Mouse (Mus musculus) adrenal gland, adult 18-20 months (tissue): Measurements from ENCODE around the gene Olfr1158. TPM values are rescaled to one million over a fixed set of nuclear protein-coding genes. Genes with fewer than 3 reads are reported as not detected.
"Not testable (repeated sequence)": the region's sequence is repeated elsewhere in the genome, so short reads cannot be mapped to it uniquely, and the experiment has no call there.

Source experiments
- DNase-seq, 2 experiments: peaks; one replicate each; pipeline ENCODE4 v3.0.0; 2021 to 2022; ENCODE audit warnings: low spot score in 2 of 2
- long read RNA-seq, 2 experiments: library from polyadenylated mRNA; stranded (forward); transcript quantifications; one replicate each; pipeline ENCODE4 v2.0.0; 2021
- total RNA-seq, 2 experiments: library from RNA; stranded (reverse); gene quantifications; 1 replicate in 1 of 2; 2 replicates in 1 of 2; pipeline ENCODE4 v1.2.3; 2021

The Olfr1158 gene
- not detected for total RNA-seq
- long read RNA-seq, experiment 1: 0 reads
- long read RNA-seq, experiment 2: 0 reads

DNA sequence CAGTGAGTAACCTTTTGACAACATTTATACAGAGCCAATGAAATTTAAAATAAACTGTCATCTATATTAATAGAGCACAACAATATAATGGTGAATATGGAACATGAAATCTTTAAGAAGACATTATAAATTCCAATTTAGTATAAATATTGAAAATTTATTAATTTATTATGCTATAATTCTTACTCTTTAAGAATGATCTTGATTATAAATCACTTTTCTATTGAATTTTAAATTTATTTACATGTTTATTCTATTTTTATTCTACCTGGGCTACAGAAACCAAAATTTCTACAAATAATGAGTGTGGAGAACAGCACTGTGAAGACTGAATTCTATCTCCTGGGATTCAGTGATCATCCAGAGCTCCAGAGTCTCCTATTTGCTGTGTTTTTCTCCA is at the start of gene Olfr1158:
Gene Olfr1158 (plus strand): TSS at position 301 of the 400 bp plus-strand sequence.
- DNase-seq: no peak

- no peak for DNase-seq
These were observed 44.9 kb upstream of the Olfr1158 start, which contains the start of gene Olfr1155 for GRCm38 (mm10) chr2:87945037-87945436. TSS of gene Olfr1155 (minus strand) at chr2:87945137.

DNA sequence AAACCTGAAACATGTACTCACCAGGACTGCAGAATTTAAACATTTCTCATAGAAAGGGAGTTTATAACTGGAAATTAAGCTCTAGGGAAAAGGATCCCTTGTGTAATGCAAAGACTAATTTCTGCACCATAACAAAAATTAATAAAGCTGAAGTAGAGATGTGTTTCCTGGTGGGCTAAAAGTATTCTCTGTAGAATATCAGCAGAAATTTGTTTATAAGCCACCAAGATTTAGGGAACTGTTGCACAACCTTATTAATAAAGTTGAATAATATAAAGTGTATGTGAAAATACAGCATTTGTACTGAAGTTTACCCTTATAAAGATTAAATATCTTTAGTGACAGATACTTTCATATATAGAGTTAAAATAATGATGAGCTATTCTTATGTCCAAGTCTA is 36.9 kb upstream of the Olfr1158 start, which contains the start of gene Olfr1156:
Gene Olfr1156 (minus strand): TSS at position 101 of the 400 bp plus-strand sequence.
- no peak for DNase-seq

- no peak for DNase-seq
These were observed 21.7 kb upstream of the Olfr1158 start, which contains the start of gene Olfr1157 for GRCm38 (mm10) chr2:87968199-87968598. TSS of gene Olfr1157 (minus strand) at chr2:87968299.

DNA sequence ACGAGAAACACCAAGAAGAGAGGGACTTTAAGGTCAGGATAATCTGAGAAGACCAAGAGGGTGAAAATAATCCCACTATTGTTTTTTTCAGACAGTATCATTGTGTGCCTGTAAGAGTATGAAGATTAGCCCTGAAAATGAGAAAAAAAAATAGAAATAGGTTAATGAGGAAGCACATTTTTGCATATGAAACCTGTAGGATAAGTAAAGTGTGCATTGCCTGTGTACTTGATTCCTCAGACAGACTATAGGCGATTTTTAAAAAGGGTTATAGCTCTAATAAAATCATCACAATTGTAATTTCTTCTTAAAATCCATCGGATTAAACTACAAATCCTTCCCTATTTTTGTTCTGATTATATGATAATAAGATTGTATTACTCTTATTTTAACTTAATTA is 15.3 kb upstream of the Olfr1158 start, which contains the start of gene Olfr74:
Gene Olfr74 (minus strand): TSS at position 101 of the 400 bp plus-strand sequence.
- DNase-seq: no peak

DNA sequence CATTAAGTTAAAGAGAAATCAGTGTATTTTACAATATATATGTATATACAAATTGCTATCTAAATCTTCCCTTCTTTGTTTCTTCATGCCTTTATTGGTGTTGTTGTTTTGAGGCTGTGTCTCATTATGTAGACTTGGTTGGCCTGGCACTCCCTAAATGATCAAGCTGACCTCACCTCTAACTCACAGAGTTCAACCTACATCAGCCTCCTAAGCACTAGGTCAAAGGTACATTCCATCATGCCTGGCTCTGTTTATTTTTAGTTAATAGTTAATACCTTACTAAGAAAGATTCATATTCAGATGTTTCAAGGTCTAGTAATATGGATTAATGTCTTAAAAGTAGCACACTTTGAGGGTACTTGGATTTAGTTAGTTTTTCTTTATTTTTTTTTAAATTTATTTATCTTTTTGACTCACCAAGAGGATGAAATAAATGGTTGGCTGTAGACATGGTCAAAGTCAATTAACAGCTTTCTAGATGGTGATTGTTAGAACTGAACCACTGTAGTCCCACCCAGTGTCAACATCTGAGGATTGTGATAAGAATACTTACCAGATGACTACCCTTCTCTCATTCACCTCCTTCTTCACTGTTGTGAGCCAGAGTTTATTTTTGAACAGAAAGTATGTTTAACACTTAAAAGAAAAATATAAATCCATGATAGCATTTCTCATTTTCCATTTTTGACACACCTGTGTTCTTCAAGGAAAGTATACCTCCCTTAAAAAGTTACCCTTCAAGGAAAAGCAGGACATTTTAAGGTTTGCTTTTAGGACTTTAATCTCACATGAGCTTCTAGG is 17.8 kb downstream of the Olfr1158 start, which contains the start of gene Olfr1160:
Gene Olfr1160 (minus strand): TSS at position 754 of the 804 bp plus-strand sequence.
- DNase-seq: no peak

DNA sequence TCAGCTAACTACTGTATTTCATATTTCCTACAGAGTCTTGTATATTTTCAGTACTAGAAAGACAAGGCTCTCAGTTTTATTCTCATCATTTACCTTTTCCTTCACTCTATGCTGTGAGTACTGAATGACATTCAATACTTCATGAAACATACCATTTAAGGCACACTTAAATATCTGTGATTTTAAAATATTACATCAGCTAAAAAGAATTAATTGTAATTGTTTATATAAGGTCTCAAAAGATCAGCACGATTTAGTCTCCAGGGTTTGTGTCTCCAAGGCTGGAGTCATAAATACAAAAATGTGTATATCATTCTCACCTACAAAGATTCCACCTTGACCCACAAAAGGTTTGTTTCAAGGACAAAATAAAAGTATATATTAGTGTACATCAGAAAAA is 32.6 kb downstream of the Olfr1158 start, which contains the start of gene Olfr1161:
Gene Olfr1161 (plus strand): TSS at position 301 of the 400 bp plus-strand sequence.
- not testable (repeated sequence) for DNase-seq

- DNase-seq: no peak
These were observed 47.7 kb downstream of the Olfr1158 start, which contains the start of gene Olfr73 for GRCm38 (mm10) chr2:88037599-88037998. TSS of gene Olfr73 (minus strand) at chr2:88037699.

Other genes with a start within 250 kb of the Olfr1158 start
- not detected for gene Olfr1140, start 246.4 kb upstream of the Olfr1158 start, total RNA-seq
- not detected for gene Olfr1141, start 236.1 kb upstream of the Olfr1158 start, total RNA-seq
- gene Olfr152, start 210.6 kb upstream of the Olfr1158 start, total RNA-seq: not detected
- not detected for gene Olfr1143, start 189.5 kb upstream of the Olfr1158 start, total RNA-seq
- gene Olfr1145, start 180.3 kb upstream of the Olfr1158 start, total RNA-seq: not detected
- gene Olfr1148, start 159.6 kb upstream of the Olfr1158 start, total RNA-seq: not detected
- gene Olfr1150-ps1, start 146.1 kb upstream of the Olfr1158 start, total RNA-seq: not detected
- gene Olfr1151, start 134.3 kb upstream of the Olfr1158 start, total RNA-seq: not detected
- not detected for gene Olfr1152, start 123.6 kb upstream of the Olfr1158 start, total RNA-seq
- gene Olfr1153, start 95.2 kb upstream of the Olfr1158 start, total RNA-seq: not detected
- not detected for gene Olfr1154, start 84.9 kb upstream of the Olfr1158 start, total RNA-seq
- gene Olfr1155, start 45.0 kb upstream of the Olfr1158 start, total RNA-seq: not detected
- gene Olfr1156, start 37.0 kb upstream of the Olfr1158 start, total RNA-seq: not detected
- not detected for gene Olfr1157, start 21.8 kb upstream of the Olfr1158 start, total RNA-seq
- gene Olfr74, start 15.4 kb upstream of the Olfr1158 start, total RNA-seq: not detected
- gene Olfr1160, start 18.2 kb downstream of the Olfr1158 start, total RNA-seq: not detected
- gene Olfr1161, start 32.7 kb downstream of the Olfr1158 start, total RNA-seq: not detected
- gene Olfr73, start 47.6 kb downstream of the Olfr1158 start, total RNA-seq: not detected
- not detected for gene Olfr1162, start 61.0 kb downstream of the Olfr1158 start, total RNA-seq
- gene Olfr1163, start 81.7 kb downstream of the Olfr1158 start, total RNA-seq: not detected
- gene Olfr1164, start 103.9 kb downstream of the Olfr1158 start, total RNA-seq: not detected
- not detected for gene Olfr1166, start 138.2 kb downstream of the Olfr1158 start, total RNA-seq
- not detected for gene Olfr1167, start 165.1 kb downstream of the Olfr1158 start, total RNA-seq
- gene Olfr1168, start 191.8 kb downstream of the Olfr1158 start, total RNA-seq: not detected
- gene Olfr1170, start 238.2 kb downstream of the Olfr1158 start, total RNA-seq: not detected